Mouse (Mus musculus) layer of hippocampus, postnatal 25 days (tissue): Measurements from ENCODE around the gene Tmem223. TPM values are rescaled to one million over a fixed set of nuclear protein-coding genes. Genes with fewer than 3 reads are reported as not detected.

Source experiments
- DNase-seq, 2 experiments: peaks; one replicate each; pipeline ENCODE4 v3.0.0; 2022; ENCODE audit warnings: mixed read lengths in 2 of 2, low spot score in 1 of 2; ENCODE audit errors: extremely low spot score in 1 of 2
- microRNA-seq, 2 experiments: library from miRNA; unstranded; fragments of <30 nt; microRNA quantifications; one replicate each; pipeline ENCODE4 v1.2.0; 2021
- total RNA-seq, 2 experiments: library from RNA; stranded (reverse); gene quantifications; 2 replicates each; pipeline ENCODE4 v1.2.3; 2021

The Tmem223 gene
- total RNA-seq, 2 experiments from 2014 or later, result 92.1 to 101 TPM

DNA sequence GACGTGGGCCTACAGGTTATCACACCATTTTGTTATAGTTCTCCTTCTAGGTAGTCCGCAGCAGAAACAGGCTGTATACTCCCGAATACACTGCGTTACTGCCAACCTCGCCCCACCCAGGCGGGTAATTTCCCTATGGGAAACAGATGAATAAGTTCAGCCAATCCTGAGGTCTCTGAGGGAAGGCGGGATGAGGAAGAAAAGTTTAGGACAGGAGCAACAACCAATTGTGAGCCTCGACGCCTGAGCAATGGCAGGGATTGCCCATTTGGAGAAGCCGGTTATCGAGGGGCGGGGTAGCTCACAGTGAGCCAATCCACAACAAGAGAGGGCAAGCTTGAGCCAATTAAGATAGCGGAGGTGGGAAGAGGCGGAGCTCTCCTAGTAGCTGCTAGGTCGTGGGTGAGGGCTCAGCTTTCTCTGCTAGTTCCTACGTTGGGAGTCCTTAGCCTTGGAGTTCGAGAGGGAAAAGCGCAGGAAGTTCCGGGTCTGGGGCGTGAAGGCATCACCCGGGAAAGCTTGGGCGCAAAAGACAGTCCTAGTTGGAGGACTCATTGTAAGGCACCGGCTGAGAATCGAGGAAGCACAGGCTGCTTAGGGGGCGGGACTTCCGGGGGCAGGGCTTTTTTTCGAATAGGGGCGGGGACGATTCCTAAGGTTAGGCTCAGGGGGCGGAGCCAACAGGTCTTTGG lies 31.5 kb downstream of the Tmem223 start, which contains the start of gene Zbtb3:
Gene Zbtb3 (plus strand): TSS at position 426 of the 692 bp plus-strand sequence.
- peak; percentile 66 to 81 for DNase-seq

- DNase-seq, result no peak
Observed at GRCm38 (mm10) chr19:8803204-8803780, 32.5 kb downstream of the Tmem223 start.

DNA sequence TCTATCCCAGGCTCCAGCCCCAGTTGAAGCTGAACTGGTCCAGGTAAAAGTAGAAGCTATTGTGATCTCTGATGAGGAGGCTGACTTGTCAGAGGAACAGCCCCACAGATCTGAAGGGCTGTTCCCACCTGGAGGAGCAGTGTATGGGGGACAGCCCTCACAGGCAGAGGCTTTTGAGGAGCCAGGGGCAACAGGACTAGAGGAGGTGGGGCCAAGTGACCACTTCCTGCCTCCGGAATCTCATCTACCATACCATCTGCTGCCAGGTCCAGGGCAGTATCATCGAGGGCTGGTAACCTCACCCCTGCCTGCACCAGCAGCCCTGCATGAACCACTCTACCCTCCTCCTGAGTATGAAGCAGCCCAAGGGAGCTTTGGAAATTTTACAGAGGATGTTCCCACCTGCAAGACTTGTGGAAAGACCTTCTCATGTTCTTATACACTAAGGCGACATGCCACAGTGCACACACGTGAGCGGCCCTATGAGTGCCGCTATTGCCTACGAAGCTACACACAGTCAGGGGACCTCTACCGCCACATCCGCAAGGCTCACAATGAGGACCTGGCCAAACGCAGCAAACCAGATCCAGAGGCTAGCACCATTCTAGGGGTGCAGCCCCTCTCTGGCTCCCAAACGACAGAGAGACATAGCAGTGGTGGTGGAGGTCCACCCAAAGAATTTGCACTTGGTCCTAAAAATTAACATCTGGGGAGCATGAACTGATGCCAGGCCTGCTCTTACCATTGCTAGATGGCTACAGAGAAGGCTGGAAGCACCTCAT lies 33.3 kb downstream of the Tmem223 start:
- DNase-seq, result no peak

- DNase-seq, result no peak
Observed at GRCm38 (mm10) chr19:8806810-8807209, 36.0 kb downstream of the Tmem223 start.

DNA sequence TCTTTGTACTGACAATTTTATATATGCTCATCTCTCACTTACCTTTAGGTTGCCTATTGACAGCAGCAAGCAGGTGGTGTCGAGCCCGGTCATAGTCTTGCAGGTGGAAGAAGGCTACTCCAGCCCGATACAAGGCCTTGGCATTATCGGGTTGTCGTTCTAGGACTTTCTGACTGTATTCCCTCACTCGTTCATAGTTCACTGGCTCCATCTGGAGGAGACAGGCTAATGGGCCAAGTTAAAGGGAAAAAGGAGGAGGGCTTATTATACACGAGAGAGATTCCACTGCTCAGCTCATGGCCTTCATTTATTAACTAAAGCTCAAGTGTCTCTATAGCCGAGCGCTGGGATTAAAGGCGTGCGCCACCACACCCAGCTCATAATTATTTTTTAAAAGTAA lies 45.0 kb downstream of the Tmem223 start:
- DNase-seq, result no peak

GRCm38 (mm10) chr19:8817001-8817400 lies 46.2 kb downstream of the Tmem223 start:
- no peak for DNase-seq

DNA sequence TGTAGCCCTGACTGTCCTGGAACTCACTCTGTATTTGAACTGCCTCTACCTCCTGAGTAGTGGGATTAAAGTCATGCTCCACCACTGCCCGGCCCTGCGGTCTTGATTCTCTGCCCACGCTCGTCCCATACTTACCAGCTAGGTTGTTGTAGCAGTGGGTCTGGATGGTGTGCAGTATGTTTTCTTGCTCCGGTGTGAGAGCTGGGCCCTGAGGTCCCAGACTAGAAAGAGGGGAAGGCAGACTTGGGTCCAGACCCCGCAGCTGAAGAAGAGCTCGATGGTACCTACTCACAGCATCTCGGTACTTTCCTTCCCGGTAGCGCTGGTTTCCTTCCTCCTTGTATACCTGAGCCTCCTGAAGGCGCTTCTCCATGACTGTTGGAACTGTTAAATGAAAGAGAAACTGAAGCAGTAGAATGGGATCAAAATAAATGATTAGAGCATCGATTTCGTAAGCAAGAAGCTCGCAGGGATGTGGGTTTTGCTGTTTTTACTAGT lies 47.6 kb downstream of the Tmem223 start:
- DNase-seq, result no peak

GRCm38 (mm10) chr19:8818801-8819595 lies 48.2 kb downstream of the Tmem223 start, which contains the start of gene Ttc9c:
Ttc9c (minus strand) TSS chr19:8819333.
- peak; percentile 77 to 90 for DNase-seq

- DNase-seq, result peak; percentile 92 to 96
Observed at GRCm38 (mm10) chr19:8819596-8820423, 49.0 kb downstream of the Tmem223 start, which contains the start of gene Hnrnpul2. Hnrnpul2 (plus strand) TSS chr19:8820010.

- no peak for DNase-seq
Observed at GRCm38 (mm10) chr19:8820424-8820956, 49.7 kb downstream of the Tmem223 start.

DNA sequence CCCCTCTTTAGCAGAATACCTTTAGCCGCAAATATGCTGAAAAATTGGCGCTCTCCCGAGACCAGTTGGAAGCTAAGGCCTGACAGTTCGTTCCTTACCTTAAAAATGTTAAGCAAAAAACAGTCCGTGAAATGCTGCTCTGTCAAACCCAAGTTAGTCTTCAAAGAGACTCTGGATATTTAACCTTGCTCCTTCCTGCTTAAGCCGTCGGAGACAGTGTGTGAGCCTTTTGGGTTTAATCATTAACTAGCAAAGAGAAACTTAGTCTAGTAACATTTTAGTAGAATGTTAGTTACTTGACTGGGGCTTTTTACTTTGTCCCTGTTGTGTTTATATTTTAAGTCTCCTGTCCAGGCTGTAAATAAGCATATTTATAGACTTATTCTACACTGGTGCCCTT lies 50.4 kb downstream of the Tmem223 start:
- no peak for DNase-seq

Small RNAs within 50 kb of the gene (microRNA-seq; reads per million reads assigned to microRNA genes)
- 0 reads per million in 2 experiments for gene Mir6992

Other genes with a start within 250 kb of the Tmem223 start
- gene Slc22a8, start 179.7 kb upstream of the Tmem223 start, total RNA-seq, result 10 to 100 TPM in 1 of 2 experiments, 1 to 10 TPM in 1; 9.5 to 12.3 TPM
- 1 to 10 TPM; 1.5 to 1.6 TPM for gene Slc22a6, start 153.0 kb upstream of the Tmem223 start, total RNA-seq
- gene Chrm1, start 107.2 kb upstream of the Tmem223 start, total RNA-seq, result 100 to 1,000 TPM; 188 to 200 TPM
- gene Slc3a2, start 47.6 kb upstream of the Tmem223 start, total RNA-seq, result 100 to 1,000 TPM; 155 to 170 TPM
- gene Wdr74, start 35.2 kb upstream of the Tmem223 start, total RNA-seq, result 10 to 100 TPM; 43.9 to 53.6 TPM
- 1 to 10 TPM in 1 of 2 experiments, not detected in 1; 1.5 TPM for gene 1700092M07Rik, start 30.3 kb upstream of the Tmem223 start, total RNA-seq
- 10 to 100 TPM; 59.9 to 70.7 TPM for gene Stx5a, start 29.6 kb upstream of the Tmem223 start, total RNA-seq
- gene Nxf1, start 13.9 kb upstream of the Tmem223 start, total RNA-seq, result 10 to 100 TPM; 75.4 to 95.3 TPM
- 10 to 100 TPM in 1 of 2 experiments, 1 to 10 TPM in 1; 8.5 to 10.1 TPM for gene Tmem179b, start 3.5 kb downstream of the Tmem223 start, total RNA-seq
- gene Taf6l, start 15.4 kb downstream of the Tmem223 start, total RNA-seq, result 10 to 100 TPM; 13.8 to 14.1 TPM
- gene Polr2g, start 27.6 kb downstream of the Tmem223 start, total RNA-seq, result 100 to 1,000 TPM; 112 to 130 TPM
- 1 to 10 TPM; 6.4 to 6.6 TPM for gene Zbtb3, start 31.6 kb downstream of the Tmem223 start, total RNA-seq
- gene Ttc9c, start 48.3 kb downstream of the Tmem223 start, total RNA-seq, result 10 to 100 TPM; 35.3 to 36.4 TPM
- 100 to 1,000 TPM; 109 to 120 TPM for gene Hnrnpul2, start 49.0 kb downstream of the Tmem223 start, total RNA-seq
- gene AC129217.1, start 58.8 kb downstream of the Tmem223 start, total RNA-seq, result 1 to 10 TPM in 1 of 2 experiments, not detected in 1; 4.5 TPM
- 100 to 1,000 TPM; 103 to 111 TPM for gene Bscl2, start 66.5 kb downstream of the Tmem223 start, total RNA-seq
- 100 to 1,000 TPM; 188 to 192 TPM for gene Gng3, start 68.2 kb downstream of the Tmem223 start, total RNA-seq
- gene Lrrn4cl, start 79.8 kb downstream of the Tmem223 start, total RNA-seq, result under 1 TPM; 0.28 to 0.47 TPM
- gene Ubxn1, start 100.5 kb downstream of the Tmem223 start, total RNA-seq, result 10 to 100 TPM; 92.2 to 98.9 TPM
- gene Uqcc3, start 109.9 kb downstream of the Tmem223 start, total RNA-seq, result 10 to 100 TPM; 31.2 to 36.4 TPM
- 10 to 100 TPM; 10.1 to 16.2 TPM for gene Lbhd1, start 112.7 kb downstream of the Tmem223 start, total RNA-seq
- gene Gm49403, start 112.9 kb downstream of the Tmem223 start, total RNA-seq, result not detected
- 10 to 100 TPM; 22.0 to 25.7 TPM for gene 1810009A15Rik, start 117.9 kb downstream of the Tmem223 start, total RNA-seq
- gene Gm49416, start 117.9 kb downstream of the Tmem223 start, total RNA-seq, result 1 to 10 TPM; 1.6 to 2.2 TPM
- 10 to 100 TPM; 26.1 to 27.0 TPM for gene Ints5, start 122.0 kb downstream of the Tmem223 start, total RNA-seq
- gene Ganab, start 127.1 kb downstream of the Tmem223 start, total RNA-seq, result 100 to 1,000 TPM; 116 to 122 TPM
- 100 to 1,000 TPM; 169 to 172 TPM for gene B3gat3, start 149.4 kb downstream of the Tmem223 start, total RNA-seq
- 1 to 10 TPM; 4.8 to 6.4 TPM for gene Rom1, start 158.4 kb downstream of the Tmem223 start, total RNA-seq
- 10 to 100 TPM in 1 of 2 experiments, 1 to 10 TPM in 1; 9.1 to 11.1 TPM for gene Eml3, start 158.6 kb downstream of the Tmem223 start, total RNA-seq
- 10 to 100 TPM; 51.2 to 58.4 TPM for gene Mta2, start 170.9 kb downstream of the Tmem223 start, total RNA-seq
- 10 to 100 TPM; 19.4 to 20.1 TPM for gene Tut1, start 182.9 kb downstream of the Tmem223 start, total RNA-seq
- 100 to 1,000 TPM; 215 to 256 TPM for gene Eef1g, start 196.0 kb downstream of the Tmem223 start, total RNA-seq
- gene Ahnak, start 218.3 kb downstream of the Tmem223 start, total RNA-seq, result 10 to 100 TPM; 14.7 to 15.7 TPM